Mouse (Mus musculus) cerebellum, adult 2 months (tissue): Measurements from ENCODE around the gene Aldob.

Experiments used
- CTCF ChIP-seq: fragments of 200-500 bp; IDR thresholded peaks from 2 replicates; pipeline ENCODE4 v1.5.1; 2011; ENCODE audit warnings: low read depth, mild to moderate bottlenecking, control low read depth, low read length, moderate library complexity, borderline replicate concordance; ENCODE audit not compliant: insufficient read depth
- POLR2A ChIP-seq: fragments of 200-500 bp; IDR thresholded peaks from 2 replicates; pipeline ENCODE4 v1.6.1; 2011; ENCODE audit warnings: low read length, control low read depth, borderline replicate concordance; ENCODE audit not compliant: insufficient read depth

DNA sequence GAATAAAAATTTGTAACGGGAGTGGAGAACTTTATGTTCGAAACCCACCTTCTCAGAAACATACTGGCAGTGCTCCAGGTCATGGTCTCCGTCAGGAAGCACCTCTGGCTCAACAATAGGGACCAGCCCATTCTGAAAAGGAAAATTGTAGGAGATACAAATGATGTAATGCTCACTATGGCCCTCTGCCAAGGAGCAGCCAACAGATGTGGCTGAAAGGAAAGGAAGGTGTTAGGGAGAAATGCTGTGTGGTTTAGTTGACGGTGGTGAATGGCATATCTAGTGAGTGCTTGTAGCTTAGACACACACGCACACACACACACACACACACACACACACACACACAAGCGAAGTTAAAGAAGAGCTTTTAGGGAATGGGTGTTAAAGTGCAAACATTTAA, 9.7 kb downstream of the Aldob start:
- TF ChIP-seq POLR2A (no peak), CTCF (no peak)
